Mouse (Mus musculus): ENCODE results near the gene Rhob. TPM values are rescaled to one million over a fixed set of nuclear protein-coding genes. Genes with fewer than 3 reads are reported as not detected.
A peak's percentile ranks its signal among the peaks of the same experiment; 100 is the strongest.

Gene Rhob
- total RNA-seq, 2 experiments from 2014 or later, result 220 to 231 TPM

- DNase-seq, result no peak
- intact Hi-C loops (cut with DNase I), result no loop called here
Observed at GRCm38 (mm10) chr12:8506954-8507707, 7.3 kb upstream of the Rhob start.

- intact Hi-C loops (cut with DNase I), result no loop called here
- no peak for DNase-seq
Observed at GRCm38 (mm10) chr12:8504131-8504530, 4.3 kb upstream of the Rhob start.

GRCm38 (mm10) chr12:8502546-8502945 lies 2.7 kb upstream of the Rhob start:
- intact Hi-C loops (cut with DNase I), result loop anchor here (1.0 kb wide), 1 partner anchor 176 kb away; no protein-coding TSS in a partner anchor
- DNase-seq, result peak; percentile 54

GRCm38 (mm10) chr12:8501571-8502305 lies 1.9 kb upstream of the Rhob start:
- intact Hi-C loops (cut with DNase I), result loop anchor here (1.0 kb wide), 1 partner anchor 175 kb away; no protein-coding TSS in a partner anchor
- no peak for DNase-seq

- DNase-seq, result no peak
- intact Hi-C loops (cut with DNase I), result no loop called here
Observed at GRCm38 (mm10) chr12:8500597-8501570, 1.1 kb upstream of the Rhob start.

GRCm38 (mm10) chr12:8499001-8499870 lies 573 bp downstream of the Rhob start:
- intact Hi-C loops (cut with DNase I), result no loop called here
- peak; percentile 69 for DNase-seq

GRCm38 (mm10) chr12:8498591-8499000 lies 1.2 kb downstream of the Rhob start:
- peak; percentile 65 for DNase-seq
- intact Hi-C loops (cut with DNase I), result no loop called here

GRCm38 (mm10) chr12:8498148-8498571 lies 1.6 kb downstream of the Rhob start:
- peak; percentile 57 for DNase-seq
- intact Hi-C loops (cut with DNase I), result no loop called here

GRCm38 (mm10) chr12:8497314-8497706 lies 2.5 kb downstream of the Rhob start:
- no peak for DNase-seq

GRCm38 (mm10) chr12:8496679-8497313 lies 3.0 kb downstream of the Rhob start:
- DNase-seq, result no peak
- intact Hi-C loops (cut with DNase I), result no loop called here

More at GRCm38 (mm10) chr12:8497314-8497706, 2.5 kb downstream of the Rhob start:
- intact Hi-C loops (cut with DNase I), result no loop called here

- intact Hi-C loops (cut with DNase I), result no loop called here
Observed at GRCm38 (mm10) chr12:8495881-8496678, 3.7 kb downstream of the Rhob start.

GRCm38 (mm10) chr12:8494675-8495074 lies 5.1 kb downstream of the Rhob start:
- DNase-seq, result no peak
- intact Hi-C loops (cut with DNase I), result no loop called here

More at GRCm38 (mm10) chr12:8495881-8496678, 3.7 kb downstream of the Rhob start:
- DNase-seq, result peak; percentile 35

- no peak for DNase-seq
- intact Hi-C loops (cut with DNase I), result no loop called here
Observed at GRCm38 (mm10) chr12:8493386-8493785, 6.4 kb downstream of the Rhob start.

- intact Hi-C loops (cut with DNase I), result no loop called here
- DNase-seq, result no peak
Observed at GRCm38 (mm10) chr12:8489098-8489497, 10.7 kb downstream of the Rhob start.

- DNase-seq, result no peak
- intact Hi-C loops (cut with DNase I), result no loop called here
Observed at GRCm38 (mm10) chr12:8488652-8488980, 11.2 kb downstream of the Rhob start.

- intact Hi-C loops (cut with DNase I), result no loop called here
- DNase-seq, result peak; percentile 84
Observed at GRCm38 (mm10) chr12:8487959-8488651, 11.7 kb downstream of the Rhob start.

GRCm38 (mm10) chr12:8487281-8487680 lies 12.5 kb downstream of the Rhob start:
- DNase-seq, result no peak
- intact Hi-C loops (cut with DNase I), result no loop called here

- DNase-seq, result no peak
- intact Hi-C loops (cut with DNase I), result no loop called here
Observed at GRCm38 (mm10) chr12:8485247-8485646, 14.6 kb downstream of the Rhob start.
